Mouse (Mus musculus) gastrocnemius, postnatal 36 days (tissue): ENCODE results near the gene Gale. TPM values are rescaled to one million over a fixed set of nuclear protein-coding genes. Genes with fewer than 3 reads are reported as not detected.

Experiments
- DNase-seq, 2 experiments: peaks; one replicate each; pipeline ENCODE4 v3.0.0; 2022
- intact Hi-C: fragments of 180-260 bp; cut with DNase I; formaldehyde crosslinking; loops from one replicate; pipeline ENCODE4 v1.15.1; 2025
- total RNA-seq, 2 experiments: library from RNA; stranded (reverse); gene quantifications; 2 replicates each; pipeline ENCODE4 v1.2.3; 2021

The Gale gene
- total RNA-seq, 2 experiments from 2014 or later: 0.49 to 0.69 TPM

DNA sequence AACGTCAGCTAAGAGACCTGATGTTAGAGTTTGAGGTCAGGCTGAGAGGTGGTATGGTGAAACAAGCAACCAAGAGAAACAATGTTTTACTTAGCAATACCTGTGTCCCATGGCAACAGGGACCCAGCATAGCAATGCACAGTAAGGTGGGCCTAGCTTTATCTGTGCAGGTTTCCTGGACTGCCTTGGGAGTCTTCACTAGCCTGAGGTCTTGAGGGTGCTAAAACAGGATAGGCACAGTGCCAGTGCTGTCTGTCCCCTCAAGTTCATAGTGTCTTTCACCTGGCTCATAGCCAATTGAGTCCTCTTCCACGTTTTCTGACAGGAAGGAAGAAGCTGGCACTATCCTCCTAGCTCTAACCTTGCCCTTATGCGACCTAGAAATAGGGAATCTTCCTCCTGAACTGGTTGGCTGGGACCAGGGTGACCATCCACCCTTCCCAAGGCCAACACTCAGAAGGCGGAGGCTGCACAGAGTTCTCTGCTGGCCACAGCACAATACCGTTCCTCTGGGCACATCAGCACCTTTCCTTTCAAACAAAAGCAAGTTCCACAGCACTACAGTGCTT lies 40.7 kb downstream of the Gale start:
- no peak for DNase-seq
- intact Hi-C loops: no loop called here

DNA sequence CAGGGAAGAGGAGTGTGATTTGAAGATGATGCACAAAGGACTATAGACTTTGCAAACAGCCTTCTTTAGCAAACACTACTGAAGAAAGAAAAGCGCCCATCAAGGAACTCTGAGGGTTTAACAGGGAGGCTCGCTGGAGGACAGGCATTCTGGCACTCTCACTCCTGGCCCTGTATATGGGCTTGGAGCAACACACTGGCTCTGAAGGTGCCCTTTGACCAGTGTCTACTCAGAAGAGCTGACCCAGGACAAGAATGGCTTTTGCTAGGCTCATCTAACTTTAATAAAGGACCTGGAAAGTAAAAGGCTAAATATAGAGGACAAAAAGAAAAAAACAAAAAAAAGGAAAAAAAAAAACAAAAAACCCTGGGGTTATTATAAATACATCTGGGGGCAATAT lies 41.4 kb downstream of the Gale start:
- intact Hi-C loops: no loop called here
- DNase-seq: no peak

DNA sequence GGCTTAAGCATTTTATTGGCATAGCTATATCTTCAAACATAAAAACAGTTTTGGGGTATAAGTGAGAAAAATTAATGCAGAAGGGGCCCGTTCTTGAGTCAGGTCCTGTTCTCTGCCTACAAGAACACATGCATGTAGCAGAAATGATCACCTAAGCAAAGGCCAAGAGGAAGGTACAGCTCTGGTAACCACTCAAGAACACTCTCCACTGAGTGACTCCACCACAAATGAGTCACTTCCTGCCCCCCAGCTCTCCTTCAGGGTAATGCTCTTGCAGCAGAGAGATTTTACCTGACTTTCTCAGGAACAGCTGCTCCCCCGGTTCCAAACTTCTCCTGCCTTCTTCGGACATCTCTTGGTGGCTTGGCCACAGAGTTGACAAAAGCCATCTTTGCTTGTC lies 43.3 kb downstream of the Gale start:
- intact Hi-C loops: no loop called here
- DNase-seq: no peak

DNA sequence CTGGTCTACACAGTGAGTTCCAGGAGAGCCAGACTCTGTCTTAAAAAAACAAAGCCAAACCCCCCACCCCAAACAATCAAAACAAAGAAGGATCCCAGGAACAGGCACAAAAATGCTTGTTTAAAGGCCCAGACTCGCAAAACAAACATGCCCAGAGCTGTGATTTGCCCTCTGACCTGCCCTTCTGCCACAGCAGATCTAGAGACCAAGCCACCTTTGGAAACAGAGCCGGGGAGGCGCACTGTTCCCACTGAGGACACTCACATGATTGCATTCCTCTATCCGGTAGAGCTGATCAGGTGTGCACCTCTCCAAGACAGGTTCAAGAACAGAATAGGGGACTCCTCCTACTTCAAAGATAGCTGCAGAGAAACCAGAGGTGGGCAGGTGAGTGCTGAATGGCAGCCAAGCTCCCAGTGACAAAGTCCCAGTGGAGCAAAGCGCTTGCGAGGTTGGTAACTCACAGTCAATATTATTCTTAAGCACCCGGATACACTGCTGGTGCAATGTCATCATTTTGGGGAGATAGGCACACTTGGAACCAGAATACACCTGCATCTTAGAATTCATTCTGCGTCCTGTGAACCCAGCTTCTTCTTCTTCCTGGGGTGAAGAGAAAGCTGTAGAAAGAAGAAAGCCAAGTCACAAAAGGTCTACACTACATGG lies 45.4 kb downstream of the Gale start:
- no peak for DNase-seq
- intact Hi-C loops: no loop called here

DNA sequence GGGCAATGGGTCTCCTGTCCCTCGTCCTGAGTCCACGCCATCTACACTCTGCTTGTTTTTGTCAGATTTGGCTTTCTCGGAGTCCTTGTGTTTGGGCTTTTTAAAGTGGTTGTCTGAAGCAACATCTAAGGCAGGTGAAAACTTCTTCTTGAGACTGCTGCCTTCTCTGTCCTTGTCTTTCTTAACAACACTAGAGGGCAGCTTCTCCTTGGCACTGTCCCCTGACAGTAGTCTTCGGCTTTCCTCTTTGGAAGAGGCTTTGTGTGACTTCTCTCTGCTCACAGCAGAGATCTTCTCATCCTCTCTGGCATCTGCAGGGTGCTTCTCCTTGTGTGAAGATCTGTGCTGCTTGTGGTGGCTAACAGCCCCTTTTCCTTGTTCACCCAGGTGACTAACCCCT lies 47.1 kb downstream of the Gale start:
- intact Hi-C loops: no loop called here
- no peak for DNase-seq

DNA sequence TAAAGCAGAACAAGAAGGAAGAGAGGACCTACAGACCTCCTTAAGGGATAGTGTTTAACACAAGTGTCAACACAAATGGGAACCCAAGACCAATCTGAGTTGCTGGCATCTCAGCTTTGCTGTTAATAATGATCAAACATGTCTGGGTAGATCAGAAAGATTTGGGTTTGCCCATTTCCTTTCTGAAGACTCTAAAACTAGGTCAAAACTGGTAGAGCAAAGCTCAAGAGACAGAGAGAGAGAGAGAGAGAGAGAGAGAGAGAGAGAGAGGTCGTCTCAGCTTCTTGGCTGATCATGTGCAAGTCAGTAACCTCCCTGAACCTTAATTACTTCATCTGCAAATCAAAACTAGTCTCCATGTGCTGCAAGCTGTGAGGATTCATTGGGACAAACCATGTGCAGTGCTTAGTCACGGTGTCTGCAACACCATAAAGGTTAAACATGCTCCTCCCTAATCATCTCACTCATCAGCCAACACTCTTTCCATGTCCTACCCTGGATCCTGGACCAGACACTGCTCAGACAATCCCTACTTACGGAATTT lies 52.6 kb downstream of the Gale start:
- intact Hi-C loops: no loop called here
- DNase-seq: no peak

Other genes with a start within 250 kb of the Gale start
- gene Il22ra1, start 235.6 kb upstream of the Gale start, total RNA-seq: not detected
- 10 to 100 TPM; 23.1 to 57.4 TPM for gene Myom3, start 204.0 kb upstream of the Gale start, total RNA-seq
- 10 to 100 TPM; 23.7 to 23.9 TPM for gene Srsf10, start 108.0 kb upstream of the Gale start, total RNA-seq
- 10 to 100 TPM; 25.4 to 31.2 TPM for gene Pnrc2, start 89.9 kb upstream of the Gale start, total RNA-seq
- gene Cnr2, start 68.3 kb upstream of the Gale start, total RNA-seq: under 1 TPM; 0.07 to 0.08 TPM
- 10 to 100 TPM; 16.4 to 18.7 TPM for gene Fuca1, start 43.0 kb upstream of the Gale start, total RNA-seq
- gene Hmgcl, start 17.3 kb upstream of the Gale start, total RNA-seq: 10 to 100 TPM; 38.7 to 39.0 TPM
- gene Lypla2, start 8.9 kb downstream of the Gale start, total RNA-seq: 10 to 100 TPM; 22.8 to 27.2 TPM
- 10 to 100 TPM; 21.3 to 23.9 TPM for gene Pithd1, start 23.5 kb downstream of the Gale start, total RNA-seq
- gene Eloa, start 58.0 kb downstream of the Gale start, total RNA-seq: 10 to 100 TPM; 50.3 to 60.4 TPM
- 100 to 1,000 TPM; 188 to 251 TPM for gene Rpl11, start 89.7 kb downstream of the Gale start, total RNA-seq
- gene Id3, start 179.8 kb downstream of the Gale start, total RNA-seq: 10 to 100 TPM; 13.8 to 14.1 TPM
- gene E2f2, start 208.7 kb downstream of the Gale start, total RNA-seq: 1 to 10 TPM; 1.3 to 1.9 TPM
- gene Asap3, start 242.6 kb downstream of the Gale start, total RNA-seq: 1 to 10 TPM; 1.8 to 2.1 TPM